Mouse (Mus musculus) heart, postnatal 4 days (tissue): ENCODE measurements around the gene Usp47. TPM values are rescaled to one million over a fixed set of nuclear protein-coding genes. Genes with fewer than 3 reads are reported as not detected.
A peak's percentile ranks its signal among the peaks of the same experiment; 100 is the strongest.
"Not testable (repeated sequence)": the region's sequence is repeated elsewhere in the genome, so short reads cannot be mapped to it uniquely, and the experiment has no call there.

Experiments
- DNase-seq: peaks from one replicate; pipeline ENCODE4 v3.0.0; 2021
- total RNA-seq, 2 experiments: library from RNA; stranded (reverse); gene quantifications; 2 replicates each; pipeline ENCODE4 v1.2.3; 2021

Gene Usp47
- total RNA-seq, 2 experiments from 2014 or later = 90.9 to 91.6 TPM

DNA sequence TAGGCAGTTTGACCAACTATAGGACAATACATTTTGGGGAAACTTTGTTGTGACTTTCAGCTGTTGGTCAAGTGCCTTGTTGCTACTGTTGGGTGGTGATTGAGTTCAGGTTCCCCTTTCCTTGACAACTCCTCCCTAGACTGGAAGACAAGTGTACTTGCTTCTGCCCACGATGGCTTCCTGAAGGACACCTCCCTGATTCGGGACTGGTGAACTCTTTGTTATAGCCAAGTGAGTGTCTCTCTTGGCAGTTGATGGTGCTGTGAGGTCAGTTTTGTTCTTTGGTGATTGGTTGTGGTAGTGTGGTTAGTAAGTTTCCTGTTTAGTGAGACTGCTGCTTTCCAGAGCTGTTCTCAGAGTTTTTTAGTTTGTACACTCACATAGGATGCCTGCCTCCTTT lies 19.5 kb downstream of the Usp47 start:
- no peak for DNase-seq

DNA sequence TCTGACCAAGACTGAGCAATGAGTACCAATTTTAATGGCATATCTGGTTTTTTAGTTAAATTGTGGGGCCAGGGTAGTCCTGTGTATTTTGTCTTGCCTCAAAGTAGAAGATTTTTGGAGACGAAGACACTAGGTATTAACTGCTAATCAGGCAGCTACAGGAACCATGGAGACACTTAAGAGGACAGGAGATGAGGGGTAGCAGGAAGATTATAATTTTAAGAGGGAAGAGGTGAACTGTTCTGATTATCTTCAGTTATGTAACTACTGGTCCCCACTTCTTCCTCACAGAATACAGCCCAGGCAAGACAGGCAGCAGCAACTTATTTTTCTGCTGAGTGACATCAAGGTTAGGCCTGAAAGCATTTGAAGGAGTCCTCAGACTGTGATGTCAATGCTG lies 21.9 kb downstream of the Usp47 start:
- no peak for DNase-seq

DNA sequence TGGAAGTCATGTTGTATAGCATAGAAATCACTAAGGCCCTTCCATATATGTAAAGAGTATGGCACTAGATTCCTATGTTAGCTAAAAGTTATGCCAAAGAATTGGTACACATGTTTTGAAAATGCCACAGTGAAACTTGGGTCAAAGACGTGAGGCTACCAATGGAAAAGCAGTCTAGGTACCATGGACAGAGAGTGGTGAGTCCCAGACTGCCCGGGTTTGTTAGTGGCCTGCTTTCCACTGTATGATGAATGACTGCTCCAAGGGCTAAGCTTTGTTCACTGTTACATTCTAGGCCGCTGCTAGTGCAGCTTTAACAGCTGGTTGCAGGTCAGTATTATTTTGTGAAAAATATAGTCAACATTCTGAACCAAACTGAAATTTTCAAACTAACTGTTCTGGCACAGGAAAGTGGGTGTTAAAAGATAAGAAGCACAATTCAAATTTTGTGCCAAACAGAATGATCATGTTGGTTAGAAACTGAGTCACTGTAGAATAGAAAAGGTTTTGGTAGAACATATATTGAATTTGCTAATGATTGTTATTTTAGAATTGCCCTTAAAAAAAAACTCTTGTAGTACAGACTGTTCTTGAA lies 22.6 kb downstream of the Usp47 start:
- DNase-seq = no peak

DNA sequence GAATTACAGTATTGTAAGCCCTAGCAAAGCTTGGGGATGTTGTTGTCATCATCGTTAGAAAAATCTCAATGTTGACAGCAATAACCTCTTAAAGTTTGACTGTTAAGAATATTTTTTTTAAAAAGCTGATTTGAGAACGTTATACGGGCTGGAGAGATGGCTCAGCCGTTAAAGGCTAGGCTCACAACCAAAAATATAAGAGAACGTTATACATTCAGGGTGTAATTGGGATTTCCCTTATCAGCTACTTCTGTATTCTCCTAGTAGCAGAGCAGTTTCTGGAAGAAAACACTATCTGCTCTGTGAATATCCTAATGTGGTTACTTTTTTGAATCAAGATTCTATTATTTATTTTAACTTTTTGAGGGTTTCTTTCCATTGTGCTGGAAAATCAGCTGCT lies 25.3 kb downstream of the Usp47 start:
- DNase-seq = no peak

DNA sequence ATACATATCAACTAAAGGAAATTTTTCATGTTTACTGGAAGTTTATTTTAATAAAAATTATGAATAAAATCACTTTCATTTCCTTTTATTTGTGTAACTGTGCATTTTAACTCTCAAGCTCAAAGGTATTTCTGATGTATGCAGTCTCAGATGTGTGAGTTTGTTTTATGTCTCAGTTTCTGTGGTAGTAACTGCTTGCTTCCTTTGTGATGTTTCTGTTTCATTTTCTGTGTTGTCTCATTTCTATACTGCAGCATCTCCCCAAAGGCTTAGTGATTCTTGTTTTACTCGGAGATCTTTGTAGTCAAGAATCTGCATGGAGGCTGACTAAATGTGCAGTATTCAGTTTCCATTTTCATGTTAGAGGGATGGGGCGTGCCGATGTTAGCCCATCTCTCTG lies 30.4 kb downstream of the Usp47 start:
- no peak for DNase-seq

DNA sequence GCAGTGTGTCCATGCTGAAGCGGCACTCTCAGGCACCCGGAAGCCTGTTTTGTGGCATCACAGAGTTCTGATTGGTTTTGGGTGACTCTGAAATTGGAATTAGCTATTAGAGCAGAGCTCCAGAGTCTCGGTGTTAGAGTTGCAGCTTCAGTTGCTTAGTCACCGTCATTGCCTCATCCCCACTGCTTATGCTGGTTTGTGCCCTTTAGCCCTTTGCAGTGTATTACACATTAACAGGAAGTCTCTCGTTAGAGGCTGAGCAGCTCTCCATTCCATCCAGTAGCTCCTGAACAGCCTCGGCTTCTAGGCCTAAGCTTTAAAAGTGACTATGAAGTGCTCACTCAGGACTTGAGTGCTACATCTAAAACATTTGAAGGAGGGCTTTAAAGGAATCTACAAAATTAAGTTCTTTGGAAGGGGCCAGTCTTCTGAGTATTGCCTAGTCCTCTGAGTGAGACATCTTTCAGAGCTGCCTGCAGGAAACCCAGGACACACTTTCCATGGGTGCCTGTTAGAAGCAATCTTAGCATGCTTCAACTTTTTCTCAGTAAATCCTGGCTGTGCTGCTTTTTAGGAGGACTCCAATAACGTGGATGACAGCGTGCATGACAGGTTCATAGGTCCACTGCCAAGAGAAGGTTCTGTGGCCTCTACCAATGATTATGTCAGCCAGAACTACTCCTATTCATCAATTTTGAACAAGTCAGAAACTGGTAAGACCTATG lies 32.8 kb downstream of the Usp47 start:
- no peak for DNase-seq

DNA sequence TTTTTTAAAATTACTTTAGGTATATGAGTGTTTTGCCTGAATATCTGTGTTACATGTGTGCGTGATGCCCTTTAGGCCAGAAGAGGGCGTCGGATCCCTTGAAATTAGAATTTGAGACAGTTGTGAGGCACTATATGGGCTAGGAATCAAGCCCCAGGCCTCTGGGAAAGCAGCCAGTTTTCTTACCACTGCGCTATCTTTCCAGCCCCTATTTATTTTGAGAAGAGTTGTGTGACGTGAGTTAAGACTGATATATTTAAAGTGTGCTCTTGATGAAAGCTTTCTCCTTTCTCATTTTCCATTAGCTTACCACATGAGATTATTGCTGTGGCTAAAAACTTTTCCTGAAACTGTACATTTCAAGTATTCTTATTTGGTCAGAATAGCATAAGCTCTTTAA lies 51.6 kb downstream of the Usp47 start:
- peak; percentile 14 for DNase-seq

DNA sequence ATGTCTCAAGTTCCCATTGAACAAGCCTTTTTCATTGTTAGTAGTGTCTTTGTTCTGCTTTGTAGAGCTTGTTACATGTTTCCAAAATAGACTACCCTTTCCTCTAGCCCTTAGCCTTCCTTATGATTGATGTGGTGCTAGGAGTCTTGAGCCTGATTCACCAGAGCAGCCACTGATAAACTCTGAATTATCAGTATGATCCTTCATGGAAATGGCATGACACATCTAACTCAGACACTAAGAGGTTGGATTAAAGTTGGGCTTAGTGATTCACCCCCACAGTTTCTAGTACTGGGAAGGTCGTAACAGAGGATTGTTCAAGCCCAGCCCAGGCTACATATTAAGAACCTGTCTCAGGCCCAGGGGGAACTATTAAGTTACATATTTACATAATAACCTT lies 59.3 kb downstream of the Usp47 start:
- DNase-seq = no peak

DNA sequence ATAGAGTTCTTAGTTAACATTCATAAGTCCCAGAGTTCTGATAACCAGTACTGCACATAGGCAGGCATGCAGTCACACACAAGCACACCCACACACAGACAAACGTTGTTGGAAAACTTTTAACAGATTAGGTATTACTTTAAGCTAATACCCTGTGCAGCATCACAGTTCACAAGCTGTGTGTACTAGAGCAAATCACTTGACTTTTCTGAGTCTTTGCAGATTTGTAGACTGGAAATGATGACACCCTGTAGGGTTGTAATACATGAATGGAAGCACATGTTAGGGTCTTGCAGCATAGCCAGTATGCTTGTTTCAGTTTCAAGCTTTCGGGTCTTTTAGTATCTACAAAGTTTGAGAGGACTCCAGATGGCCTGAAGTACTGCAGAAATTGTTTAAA lies 60.9 kb downstream of the Usp47 start:
- DNase-seq = no peak

DNA sequence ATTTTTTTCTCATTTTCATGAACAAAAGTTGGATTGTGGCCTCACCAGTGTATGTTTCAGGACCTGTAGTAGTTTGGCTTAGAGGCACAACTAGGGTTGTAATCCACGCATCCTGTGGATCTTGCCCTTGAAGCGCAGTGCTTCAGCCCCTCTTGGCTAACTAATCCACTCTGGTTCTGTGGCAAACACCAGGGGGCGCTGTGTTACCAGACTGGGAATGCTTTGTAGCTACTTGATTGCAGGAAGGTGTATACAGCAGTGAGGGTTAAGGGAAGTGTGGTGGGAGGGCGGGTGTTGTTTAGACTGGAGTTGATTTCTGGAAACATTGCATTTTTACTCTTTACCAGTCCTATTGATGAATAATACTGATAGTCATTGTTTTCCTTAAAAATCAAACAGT lies 61.8 kb downstream of the Usp47 start:
- peak; percentile 94 for DNase-seq

DNA sequence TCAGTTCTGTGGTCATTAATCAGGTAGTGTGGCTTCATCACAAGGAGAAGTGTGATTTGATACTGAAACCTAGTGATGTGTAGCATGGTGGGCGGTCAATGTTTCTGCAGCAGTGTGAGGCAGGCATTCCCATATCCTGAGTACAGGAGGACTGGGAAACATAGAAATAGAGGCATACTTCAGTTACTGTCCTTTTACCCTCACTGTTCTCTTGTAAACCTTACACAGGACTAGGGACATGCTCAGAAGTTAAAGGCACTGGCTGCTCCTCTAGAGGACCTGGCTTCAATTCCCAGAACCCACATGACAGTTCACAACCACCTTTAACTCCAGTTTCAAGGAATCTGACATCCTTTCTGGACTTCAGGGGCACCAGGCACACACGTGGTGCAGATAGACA lies 62.9 kb downstream of the Usp47 start:
- DNase-seq = no peak

DNA sequence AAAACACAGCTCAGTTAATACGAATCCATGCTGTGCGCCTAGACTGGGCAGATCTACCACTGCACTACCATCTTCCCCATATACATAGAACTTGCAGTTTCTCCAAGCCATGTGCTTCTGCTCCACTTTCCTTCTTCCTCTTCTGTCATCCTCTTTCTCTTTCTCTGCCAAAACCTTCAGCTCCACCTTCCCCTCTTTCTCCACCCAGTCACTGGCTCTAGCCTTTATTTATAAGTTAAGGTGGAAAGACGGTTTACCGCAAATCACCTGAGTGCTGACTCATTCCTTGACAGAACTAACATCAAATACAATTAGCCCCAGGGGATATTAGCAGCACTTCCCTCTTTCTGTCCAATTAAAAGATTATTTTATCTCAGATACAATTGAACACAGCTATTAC lies 71.6 kb downstream of the Usp47 start:
- DNase-seq = not testable (repeated sequence)

DNA sequence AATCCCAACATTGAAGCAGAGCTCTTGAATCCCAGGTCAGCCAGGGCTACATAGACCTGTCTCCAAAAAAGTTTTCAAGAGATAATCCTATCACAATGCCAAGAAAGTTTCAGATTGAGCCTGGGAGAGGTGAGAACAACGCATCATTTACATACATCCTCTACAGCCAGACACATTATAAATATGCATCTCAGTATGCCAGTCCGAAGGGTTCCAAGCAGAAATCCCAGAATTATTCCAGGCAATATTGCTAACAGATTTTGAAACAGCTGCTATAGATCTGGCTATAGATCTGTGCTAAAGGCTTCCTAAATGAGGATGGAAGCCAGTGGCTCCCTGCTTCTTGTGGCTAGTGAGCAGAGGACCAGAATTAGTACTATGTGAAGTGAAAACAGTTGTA lies 77.6 kb downstream of the Usp47 start:
- no peak for DNase-seq

DNA sequence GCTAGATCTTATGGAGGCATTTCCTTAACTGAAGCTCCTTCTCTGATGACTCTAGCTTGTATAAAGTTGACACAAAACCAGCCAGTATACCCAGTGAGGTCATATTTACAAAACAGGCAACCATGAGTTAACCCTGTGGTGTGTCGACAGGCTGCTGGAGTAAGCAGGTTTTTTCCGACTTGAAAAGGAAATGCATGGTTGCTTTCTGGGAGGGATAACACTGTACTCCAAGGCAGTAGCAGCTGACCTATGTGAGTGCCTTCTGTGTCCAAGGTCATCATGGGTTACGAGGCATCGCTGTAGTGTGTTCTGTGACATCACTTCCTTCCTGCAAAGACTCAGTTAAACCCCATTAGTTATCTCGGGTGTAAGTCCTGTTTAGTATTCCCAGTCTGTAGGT lies 79.6 kb downstream of the Usp47 start:
- DNase-seq = no peak

DNA sequence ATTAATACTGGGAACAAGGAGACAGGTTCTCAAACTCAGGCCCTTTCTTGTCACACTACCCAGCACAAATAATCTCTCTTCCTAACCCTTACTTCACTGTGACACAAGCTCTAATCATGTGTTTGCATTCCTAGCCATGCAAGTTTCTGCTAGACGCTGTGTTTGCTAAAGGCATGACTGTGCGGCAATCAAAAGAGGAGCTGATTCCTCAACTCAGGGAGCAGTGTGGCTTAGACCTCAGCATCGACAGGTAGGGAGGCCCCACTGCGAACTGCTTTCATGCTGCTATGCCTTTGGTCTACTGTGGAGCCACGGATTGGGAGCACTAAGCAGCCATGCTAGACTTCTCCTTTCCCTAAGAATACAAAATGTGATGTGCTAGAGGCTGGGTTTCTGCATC lies 80.5 kb downstream of the Usp47 start:
- no peak for DNase-seq

DNA sequence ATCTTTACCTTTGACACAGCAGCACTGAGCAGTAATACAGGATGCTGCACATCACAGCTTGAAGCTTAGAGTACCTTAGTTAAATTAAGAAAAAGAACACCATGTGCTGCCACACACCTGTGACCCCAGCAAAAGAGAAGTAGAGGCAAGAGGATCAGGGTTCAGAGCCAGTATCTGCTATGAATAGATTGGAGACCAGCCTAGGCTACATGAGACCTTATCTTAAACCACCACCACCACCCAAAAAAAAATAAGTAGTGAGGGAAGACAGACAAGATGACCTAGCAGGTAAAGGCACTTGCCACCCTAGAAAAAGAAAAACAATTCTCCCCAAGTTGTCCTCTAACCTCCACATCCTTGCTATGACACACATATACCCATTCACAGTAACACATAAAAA lies 85.5 kb downstream of the Usp47 start:
- no peak for DNase-seq

DNA sequence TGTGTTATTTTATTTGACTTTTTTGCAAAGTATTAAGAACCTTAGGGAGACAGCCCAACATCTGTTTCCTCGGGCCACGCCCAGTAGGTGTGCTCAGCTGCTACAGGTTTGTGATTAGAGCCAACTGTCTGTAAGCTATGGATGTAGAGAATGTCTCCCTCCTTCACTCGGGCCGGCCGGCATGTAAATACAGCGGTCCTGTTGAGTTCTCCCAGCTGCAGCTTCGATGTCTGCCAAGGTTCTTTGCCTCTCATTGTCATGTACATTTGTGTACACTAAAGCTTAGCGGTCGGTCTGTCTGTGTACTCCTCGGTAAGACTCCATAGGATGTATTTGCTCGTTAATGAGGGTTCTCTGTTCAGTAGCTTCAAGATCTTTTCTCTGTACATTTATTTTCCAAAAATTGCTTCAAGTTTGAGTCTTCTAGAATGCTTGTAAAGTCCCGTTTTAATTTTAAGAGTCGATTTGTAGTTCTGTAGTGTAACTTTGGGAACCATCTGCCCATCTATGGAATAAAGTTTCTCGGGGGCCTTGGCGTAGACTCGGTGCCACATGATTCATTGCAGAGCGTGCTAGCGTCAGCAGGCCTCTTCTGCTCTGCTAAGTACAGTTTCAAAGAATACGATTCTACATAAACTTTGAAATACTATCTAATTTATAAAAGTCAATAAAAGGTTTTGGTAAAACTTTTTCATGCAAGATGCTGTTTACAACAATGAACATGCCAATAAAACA lies 87.5 kb downstream of the Usp47 start:
- DNase-seq = no peak

DNA sequence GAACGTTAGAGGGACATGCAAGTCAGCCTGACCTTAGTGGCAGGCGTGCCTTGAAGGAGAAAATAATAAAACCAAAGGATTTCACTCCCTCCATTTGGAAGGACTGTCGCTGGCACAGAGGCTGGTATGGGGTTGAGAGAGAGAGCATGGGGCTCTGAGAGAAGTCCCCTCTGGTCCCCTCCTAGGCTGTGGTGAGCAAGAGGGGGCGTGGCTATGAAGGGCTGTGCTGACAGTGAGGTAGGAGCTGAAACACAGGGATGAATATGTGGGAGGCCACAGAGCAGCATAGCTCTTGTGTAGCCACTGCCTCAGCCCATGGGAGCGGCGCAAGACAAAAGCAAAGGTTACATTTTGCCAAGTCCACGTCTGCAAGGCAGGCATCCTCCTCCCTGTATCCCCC lies 94.2 kb downstream of the Usp47 start:
- no peak for DNase-seq

DNA sequence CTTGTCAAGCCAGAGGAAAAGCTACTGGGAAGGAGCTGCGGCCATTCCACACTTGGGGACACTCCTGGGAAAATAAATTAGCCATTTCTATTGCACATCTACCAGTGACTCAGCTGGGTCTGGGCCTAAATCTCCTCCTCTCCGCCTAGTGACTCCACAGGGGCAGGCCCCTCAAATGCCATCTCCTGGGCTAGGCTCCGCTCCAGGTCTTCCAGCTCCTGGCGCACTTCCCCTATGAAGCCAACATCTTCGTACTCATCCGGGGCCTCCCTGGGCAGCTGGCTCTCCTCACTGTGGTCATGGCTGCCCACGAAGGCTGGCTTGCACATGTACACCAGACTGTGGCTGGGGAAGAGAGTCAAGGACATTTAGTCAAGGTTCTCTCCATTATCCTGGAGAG lies 94.8 kb downstream of the Usp47 start:
- DNase-seq = no peak

DNA sequence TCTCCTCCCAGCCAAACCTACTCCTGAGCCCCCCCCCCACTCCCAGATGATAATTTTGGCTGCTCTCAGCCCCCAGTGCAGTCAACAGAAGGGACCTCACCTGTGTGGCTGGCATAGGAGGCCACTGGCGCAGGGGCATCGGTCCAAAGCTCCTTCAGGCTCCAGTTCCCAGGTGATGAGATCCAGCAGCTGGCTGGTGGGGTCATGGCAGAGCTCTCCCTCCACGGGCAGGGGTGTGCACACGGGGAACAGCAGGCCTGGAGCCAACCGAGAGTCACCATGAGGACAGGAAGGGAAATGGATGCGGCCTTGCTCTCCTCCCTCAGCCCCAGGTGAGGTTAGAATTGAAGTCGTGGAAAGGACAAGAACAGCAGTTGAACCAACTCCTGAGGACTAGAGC lies 95.9 kb downstream of the Usp47 start:
- no peak for DNase-seq

DNA sequence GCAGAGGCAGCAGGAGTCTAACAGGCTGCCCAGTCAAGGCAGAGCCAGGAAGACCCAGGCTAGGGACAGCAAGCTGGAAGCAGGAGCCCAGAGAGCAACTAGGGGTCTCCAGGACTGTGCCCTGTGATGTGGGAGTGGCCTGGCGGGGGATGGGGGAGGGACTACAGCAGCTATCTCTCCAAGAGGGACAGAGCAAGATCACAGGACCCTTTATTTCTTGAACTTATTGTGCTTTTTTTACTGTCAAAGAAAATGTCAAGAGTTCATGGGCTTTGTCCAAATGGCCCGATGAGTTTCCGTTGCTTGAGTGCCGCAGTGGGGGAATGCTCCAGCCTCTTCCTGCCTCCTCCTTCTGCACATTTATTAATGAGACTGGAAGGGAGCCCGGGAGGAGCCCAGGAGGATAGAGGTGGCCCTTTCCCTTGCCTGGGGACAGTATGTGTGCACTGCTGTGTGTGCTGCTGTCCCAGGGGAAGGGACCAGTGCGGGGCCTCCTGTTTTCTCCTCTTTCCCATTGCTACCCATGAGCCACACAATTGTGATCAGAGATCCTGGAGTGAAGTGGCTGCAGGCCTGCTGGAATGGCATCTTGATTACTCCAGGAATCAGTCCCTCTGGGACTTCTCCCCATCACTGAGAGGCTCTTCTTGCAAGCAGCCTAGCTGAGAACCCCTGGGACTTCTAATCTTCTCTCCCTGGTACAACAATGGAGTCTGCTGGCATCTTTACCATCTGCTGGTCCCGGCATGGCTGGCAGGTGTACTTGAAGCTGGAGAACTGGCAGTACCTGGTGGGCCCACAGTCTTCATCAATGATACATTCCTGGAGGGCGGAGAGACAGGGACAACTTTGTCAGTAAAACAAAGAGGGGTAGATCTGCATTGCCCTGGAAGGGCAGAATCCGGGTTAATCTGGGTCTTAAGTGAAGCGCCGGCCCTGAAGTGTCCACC lies 97.8 kb downstream of the Usp47 start:
- DNase-seq = no peak

DNA sequence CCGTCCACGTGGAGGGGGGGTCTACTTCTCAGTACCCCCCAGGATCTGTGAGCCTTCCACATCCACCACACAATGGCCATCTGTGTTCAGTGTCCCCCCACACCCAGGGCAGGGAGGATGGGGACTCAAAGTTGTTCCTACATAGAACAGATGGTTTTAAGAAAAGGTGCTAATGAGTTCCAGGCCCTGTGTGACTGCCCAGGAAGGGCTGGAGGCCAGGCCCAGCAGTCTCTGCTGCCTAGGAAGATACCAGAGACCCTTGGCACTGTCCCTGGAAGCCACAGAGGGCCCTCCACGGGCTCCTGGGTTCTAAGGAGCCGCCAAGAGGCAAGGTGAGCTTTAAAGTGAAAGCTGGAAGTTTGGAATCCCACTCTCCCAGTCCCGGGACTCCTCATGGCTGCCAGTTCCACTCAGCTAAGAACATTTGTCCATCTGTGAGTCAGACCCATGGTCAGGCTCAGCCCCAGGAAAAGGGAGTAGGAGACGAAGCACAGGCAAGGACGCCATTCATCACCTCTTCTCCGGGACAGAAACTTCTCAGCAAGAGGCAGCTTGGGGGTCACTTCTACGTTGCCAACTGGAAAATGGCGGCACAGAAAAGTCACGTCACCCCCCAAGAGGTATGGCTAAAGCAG lies 98.7 kb downstream of the Usp47 start:
- no peak for DNase-seq
